Mouse (Mus musculus): ENCODE measurements around the gene Spsb2.

The Spsb2 gene

GRCm38 (mm10) chr6:124850535-124850934 lies 42.1 kb downstream of the Spsb2 start:
- in situ Hi-C loops (cut with MboI; ENCODE audit: unreplicated experiment in 2 of 2), result loop anchor here in 1 of 2 experiments (10.0 to 25.0 kb wide), 2 partner anchors 114 to 762 kb away; partner anchors contain the start of gene Cops7a

- in situ Hi-C loops (cut with MboI; ENCODE audit: unreplicated experiment in 2 of 2), result loop anchor here in 1 of 2 experiments (10.0 to 25.0 kb wide), 2 partner anchors 110 to 758 kb away; partner anchors contain the start of gene Cops7a
These were observed 46.2 kb downstream of the Spsb2 start for GRCm38 (mm10) chr6:124854647-124855046.

- in situ Hi-C loops (cut with MboI; ENCODE audit: unreplicated experiment in 2 of 2), result loop anchor here in 1 of 2 experiments (10.0 to 25.0 kb wide), 2 partner anchors 108 to 756 kb away; partner anchors contain the start of gene Cops7a
These were observed 47.9 kb downstream of the Spsb2 start for GRCm38 (mm10) chr6:124856321-124856720.

DNA sequence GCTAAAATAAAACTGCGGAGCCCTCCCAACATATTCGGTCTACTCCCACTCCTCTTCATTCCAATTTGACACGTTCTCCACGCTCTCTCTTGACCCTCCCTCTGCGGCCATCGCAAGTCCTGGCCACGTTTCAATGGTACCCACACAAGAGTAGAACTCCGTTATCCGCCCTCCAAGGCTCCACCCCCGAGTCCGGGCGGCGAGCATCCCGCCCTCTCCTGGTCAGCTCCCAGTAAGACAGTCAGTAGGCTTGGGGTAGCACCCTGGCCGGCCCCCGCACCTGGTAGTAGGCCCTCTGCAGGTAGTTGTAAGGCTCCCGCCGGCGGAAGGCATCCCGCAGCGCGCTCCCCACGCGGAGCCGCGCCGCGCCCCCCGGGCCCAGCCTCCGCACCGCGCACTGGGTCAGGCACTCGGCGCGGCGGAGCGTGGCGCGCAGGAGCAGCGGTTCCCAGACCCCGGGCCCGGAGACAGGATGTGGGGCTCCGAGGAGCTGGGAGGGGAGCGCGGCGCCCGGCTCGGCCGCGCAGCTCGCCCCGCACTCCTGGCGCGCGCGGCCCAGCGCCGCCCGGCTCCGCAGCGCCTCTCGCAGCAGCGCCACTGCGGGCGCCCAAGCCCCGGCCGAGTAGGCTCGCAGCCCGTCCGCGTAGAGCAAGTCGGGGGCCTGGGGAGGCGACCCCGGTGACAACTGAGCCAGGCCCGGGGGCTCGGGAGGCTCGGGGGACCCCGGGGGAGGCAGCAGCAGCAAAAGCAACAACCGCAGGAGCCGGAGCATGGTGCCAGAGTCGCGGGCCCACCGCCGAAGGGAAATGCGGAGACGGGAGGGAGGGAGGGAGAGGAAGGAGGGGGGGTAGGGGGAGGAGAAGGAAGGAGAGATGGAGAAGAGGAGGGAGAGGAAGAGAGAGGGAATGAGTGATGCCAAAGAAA lies 48.7 kb downstream of the Spsb2 start, which contains the start of gene P3h3:
Gene P3h3 (minus strand): TSS at position 837 of the 924 bp plus-strand sequence.
- in situ Hi-C loops (cut with MboI; ENCODE audit: unreplicated experiment in 2 of 2), result loop anchor here in 1 of 2 experiments (10.0 to 25.0 kb wide), 2 partner anchors 108 to 755 kb away; partner anchors contain the start of gene Cops7a

- in situ Hi-C loops (cut with MboI; ENCODE audit: unreplicated experiment in 2 of 2), result loop anchor here in 1 of 2 experiments (10.0 to 25.0 kb wide), 2 partner anchors 107 to 754 kb away; partner anchors contain the start of gene Cops7a
These were observed 49.5 kb downstream of the Spsb2 start for GRCm38 (mm10) chr6:124857840-124858530.

GRCm38 (mm10) chr6:124858561-124859318 lies 50.3 kb downstream of the Spsb2 start:
- in situ Hi-C loops (cut with MboI; ENCODE audit: unreplicated experiment in 2 of 2), result loop anchor here in 1 of 2 experiments (10.0 to 25.0 kb wide), 2 partner anchors 106 to 754 kb away; partner anchors contain the start of gene Cops7a

- in situ Hi-C loops (cut with MboI; ENCODE audit: unreplicated experiment in 2 of 2), result loop anchor here in 1 of 2 experiments (10.0 to 25.0 kb wide), 2 partner anchors 105 to 753 kb away; partner anchors contain the start of gene Cops7a
These were observed 51.3 kb downstream of the Spsb2 start for GRCm38 (mm10) chr6:124859725-124860124.
